11 mouse cellular contexts compared by ENCODE assay signal in genomic region chr12:85532221-85532612, GRCm38 (mm10). TPM values are rescaled to one million over a fixed set of nuclear protein-coding genes. Genes with fewer than 3 reads are reported as not detected.
DNase-seq lines count a peak whose midpoint lies in the region; ATAC-seq and TF ChIP-seq lines count a peak whose summit lies in the region.
"Had no signal": no experiment of that assay in that cellular context is flagged by ENCODE, and none has a peak within 500 bp of the region (broad histone marks: within the 10 kb centered on the region; RNA-seq: fewer than 3 reads in every experiment).

No protein-coding gene starts in this region.

- TF ChIP-seq RAD21 in CH12.LX (IDR thresholded peaks at IDR 0.05; ENCODE audit: low read depth, low read length) = no peak

- H3K36me3 ChIP-seq in embryonic facial prominence, embryonic 14.5 days (ENCODE audit: control insufficient read depth, insufficient read depth, low read length) = no peaks in the 10 kb centered on the region
- no peaks in the 10 kb centered on the region for H3K36me3 ChIP-seq in embryonic facial prominence, embryonic 10.5 days (replicated peaks)
- H3K36me3 ChIP-seq in kidney, postnatal 0 days (ENCODE audit: insufficient read depth, low read length) = no peaks in the 10 kb centered on the region
- H3K36me3 ChIP-seq in CH12.LX (replicated peaks in 1 of 2; ENCODE audit: control insufficient read depth in 1 of 2, insufficient read depth in 1 of 2, low read length in 1 of 2) = peaks cover 0 to 12% of the 10 kb centered on the region in 2 experiments
- H3K36me3 ChIP-seq in liver, postnatal 0 days (replicated peaks; ENCODE audit: insufficient read depth, low read length) = no peaks in the 10 kb centered on the region
- H3K36me3 ChIP-seq in midbrain, embryonic 16.5 days (ENCODE audit: control insufficient read depth, insufficient read depth, low read length) = no peaks in the 10 kb centered on the region
- H3K36me3 ChIP-seq: midbrain, embryonic 10.5 days had no signal

- H3K27ac ChIP-seq in embryonic facial prominence, embryonic 14.5 days (replicated peaks; ENCODE audit: low read depth, low read length) = 0 out of 2 replicates have a peak overlapping the region, but pooled peaks have one; percentile 11
- H3K27ac ChIP-seq in embryonic facial prominence, embryonic 10.5 days (replicated peaks) = no peak overlapping the region
- peak overlapping the region; percentile 55; the same call in 1 of the 2 replicates for H3K27ac ChIP-seq in kidney, postnatal 0 days
- peak overlapping the region; percentile 77; the same call in 1 of the 2 replicates for H3K27ac ChIP-seq in CH12.LX (ENCODE audit: insufficient read depth, low read depth)
- peak overlapping the region; percentile 78 for H3K27ac ChIP-seq in liver, postnatal 0 days (ENCODE audit: low read depth)
- no peak overlapping the region for H3K27ac ChIP-seq in midbrain, embryonic 16.5 days (ENCODE audit: low read length)
- H3K27ac ChIP-seq: left cerebral cortex, adult 2 months; midbrain, embryonic 10.5 days had no signal

- TF ChIP-seq EP300 in CH12.LX (IDR thresholded peaks at IDR 0.05; ENCODE audit: low read length) = no peak
- TF ChIP-seq EP300 in liver, postnatal 0 days (IDR thresholded peaks at IDR 0.05; ENCODE audit: low read depth) = no peak

- H3K4me1 ChIP-seq in embryonic facial prominence, embryonic 14.5 days (ENCODE audit: control insufficient read depth, insufficient read depth, low read length) = peaks cover 4% of the 10 kb centered on the region; the same call in 1 of the 2 replicates
- no peaks in the 10 kb centered on the region for H3K4me1 ChIP-seq in embryonic facial prominence, embryonic 10.5 days
- no peaks in the 10 kb centered on the region for H3K4me1 ChIP-seq in kidney, postnatal 0 days (replicated peaks; ENCODE audit: insufficient read depth, low read length)
- H3K4me1 ChIP-seq in CH12.LX (ENCODE audit: control insufficient read depth in 1 of 2, insufficient read depth in 2 of 2) = peaks cover 20 to 64% of the 10 kb centered on the region in 2 experiments
- peaks cover 15% of the 10 kb centered on the region for H3K4me1 ChIP-seq in liver, postnatal 0 days (ENCODE audit: insufficient read depth)
- H3K4me1 ChIP-seq in midbrain, embryonic 16.5 days (ENCODE audit: control insufficient read depth, insufficient read depth, low read length) = no peaks in the 10 kb centered on the region
- H3K4me1 ChIP-seq: midbrain, embryonic 10.5 days had no signal

- no peaks in the 10 kb centered on the region for H3K79me2 ChIP-seq in CH12.LX (replicated peaks; ENCODE audit: control insufficient read depth, extremely low read depth, insufficient read depth, poor library complexity, severe bottlenecking)

- no peaks in the 10 kb centered on the region for H3K9me3 ChIP-seq in embryonic facial prominence, embryonic 14.5 days (ENCODE audit: control insufficient read depth, low read length)
- H3K9me3 ChIP-seq in embryonic facial prominence, embryonic 10.5 days = no peaks in the 10 kb centered on the region
- H3K9me3 ChIP-seq in kidney, postnatal 0 days (replicated peaks; ENCODE audit: low read length) = no peaks in the 10 kb centered on the region
- H3K9me3 ChIP-seq in CH12.LX (replicated peaks; ENCODE audit: low read length) = peaks cover 8% of the 10 kb centered on the region
- no peaks in the 10 kb centered on the region for H3K9me3 ChIP-seq in liver, postnatal 0 days (ENCODE audit: low read length)
- H3K9me3 ChIP-seq in midbrain, embryonic 16.5 days (replicated peaks; ENCODE audit: control insufficient read depth, low read length, poor library complexity, severe bottlenecking) = no peaks in the 10 kb centered on the region
- H3K9me3 ChIP-seq: midbrain, embryonic 10.5 days had no signal

- no peaks in the 10 kb centered on the region for H3K27me3 ChIP-seq in embryonic facial prominence, embryonic 14.5 days (replicated peaks; ENCODE audit: control insufficient read depth, insufficient read depth, low read length)
- H3K27me3 ChIP-seq in embryonic facial prominence, embryonic 10.5 days (replicated peaks; ENCODE audit: low read depth, poor library complexity, severe bottlenecking) = no peaks in the 10 kb centered on the region
- no peaks in the 10 kb centered on the region for H3K27me3 ChIP-seq in kidney, postnatal 0 days (ENCODE audit: insufficient read depth, low read length)
- no peaks in the 10 kb centered on the region for H3K27me3 ChIP-seq in CH12.LX (replicated peaks)
- no peaks in the 10 kb centered on the region for H3K27me3 ChIP-seq in liver, postnatal 0 days (ENCODE audit: insufficient read depth, low read length)
- no peaks in the 10 kb centered on the region for H3K27me3 ChIP-seq in midbrain, embryonic 16.5 days (ENCODE audit: control insufficient read depth, insufficient read depth, low read depth, low read length)

- no peak overlapping the region for H3K9ac ChIP-seq in embryonic facial prominence, embryonic 14.5 days (ENCODE audit: low read depth, low read length)
- H3K9ac ChIP-seq in kidney, postnatal 0 days (ENCODE audit: low read depth, low read length) = no peak overlapping the region
- H3K9ac ChIP-seq in CH12.LX (ENCODE audit: insufficient read depth, low read depth) = no peak overlapping the region
- no peak overlapping the region for H3K9ac ChIP-seq in liver, postnatal 0 days (replicated peaks)
- no peak overlapping the region for H3K9ac ChIP-seq in midbrain, embryonic 16.5 days (ENCODE audit: low read depth, low read length)

- TF ChIP-seq CTCF in kidney, postnatal 0 days (IDR thresholded peaks at IDR 0.05; ENCODE audit: low read depth) = no peak
- no peak for TF ChIP-seq CTCF in CH12.LX (conservative IDR thresholded peaks at IDR 0.05 in 1 of 2, IDR thresholded peaks at IDR 0.05 in 1 of 2; ENCODE audit: low read depth in 2 of 2, low read length in 2 of 2)
- TF ChIP-seq CTCF in liver, postnatal 0 days (IDR thresholded peaks at IDR 0.05; ENCODE audit: low read depth) = no peak

- ATAC-seq in embryonic facial prominence, embryonic 14.5 days (ENCODE audit: low read depth) = no peak
- no peak for ATAC-seq in kidney, postnatal 0 days (replicated peaks; ENCODE audit: low FRiP score, low read depth)
- ATAC-seq in liver, postnatal 0 days = peak; percentile 21; the same call in 1 of the 2 replicates
- ATAC-seq in midbrain, embryonic 16.5 days = no peak

- in situ Hi-C loops in CH12.LX (cut with MboI; ENCODE audit: low pct_ligation_motif_present, low pct_unique_long_range_greater_than_20kb, low sequenced_read_pairs) = loop anchor here (5.0 kb wide), 1 partner anchor 35 kb away; no protein-coding TSS in a partner anchor

- H3K4me3 ChIP-seq in embryonic facial prominence, embryonic 14.5 days (ENCODE audit: low read depth, low read length) = no peak overlapping the region
- no peak overlapping the region for H3K4me3 ChIP-seq in embryonic facial prominence, embryonic 10.5 days
- no peak overlapping the region for H3K4me3 ChIP-seq in kidney, postnatal 0 days (replicated peaks; ENCODE audit: low read depth, low read length)
- no peak overlapping the region for H3K4me3 ChIP-seq in CH12.LX (replicated peaks in 1 of 3; ENCODE audit: low read depth in 2 of 3, low read length in 2 of 3, poor library complexity in 1 of 3)
- H3K4me3 ChIP-seq in liver, postnatal 0 days (ENCODE audit: low read depth, low read length) = no peak overlapping the region
- H3K4me3 ChIP-seq in midbrain, embryonic 16.5 days (ENCODE audit: low read depth, low read length) = no peak overlapping the region
- H3K4me3 ChIP-seq: left cerebral cortex, adult 2 months; midbrain, embryonic 10.5 days had no signal

- DNase-seq in embryonic facial prominence, embryonic 14.5 days (ENCODE audit: low spot score) = no peak
- no peak for DNase-seq in embryonic facial prominence, embryonic 10.5 days (ENCODE audit: low spot score)
- no peak for DNase-seq in kidney, postnatal 0 days (ENCODE audit: low spot score)
- no peak for DNase-seq in kidney, adult 9 months
- no peak for DNase-seq in CH12.LX (ENCODE audit: extremely low read depth)
- no peak for DNase-seq in liver, postnatal 0 days
- no peak for DNase-seq in layer of hippocampus, postnatal 25 days (ENCODE audit: extremely low spot score in 1 of 2, low spot score in 1 of 2)
- DNase-seq: right cerebral cortex, postnatal 4 days had no signal

- dilution Hi-C loops in CH12.LX (cut with MboI; ENCODE audit: extremely low pct_ligation_motif_present, extremely low pct_unique_long_range_greater_than_20kb, low sequenced_read_pairs) = no loop called here

- TF ChIP-seq POLR2A in CH12.LX (IDR thresholded peaks at IDR 0.05; ENCODE audit: low read depth, low read length) = no peak

- 81% methylated on average over 3 of the region's 3 CpGs for WGBS in embryonic facial prominence, embryonic 14.5 days
- 94% methylated on average over 3 of the region's 3 CpGs for WGBS in embryonic facial prominence, embryonic 10.5 days
- 70% methylated on average over 3 of the region's 3 CpGs for WGBS in kidney, postnatal 0 days
- WGBS in liver, postnatal 0 days (ENCODE audit: insufficient replicate concordance) = 54% methylated on average over 3 of the region's 3 CpGs
- WGBS in midbrain, embryonic 16.5 days = 89% methylated on average over 3 of the region's 3 CpGs

- H3K4me2 ChIP-seq in embryonic facial prominence, embryonic 14.5 days (ENCODE audit: low read depth, low read length) = no peak overlapping the region
- H3K4me2 ChIP-seq in kidney, postnatal 0 days (ENCODE audit: low read length) = no peak overlapping the region
- no peak overlapping the region for H3K4me2 ChIP-seq in CH12.LX (ENCODE audit: insufficient read depth, low read depth, poor library complexity, severe bottlenecking)
- H3K4me2 ChIP-seq in liver, postnatal 0 days (ENCODE audit: low read depth, low read length) = no peak overlapping the region
- H3K4me2 ChIP-seq in midbrain, embryonic 16.5 days (ENCODE audit: low read length) = no peak overlapping the region

TF ChIP-seq in CH12.LX, 34 proteins besides CTCF, POLR2A, EP300 and RAD21 (continues in another document):
- TF ChIP-seq NELFE (IDR thresholded peaks at IDR 0.05; ENCODE audit: low read depth, low read length) (no peak), MEF2A (IDR thresholded peaks at IDR 0.05; ENCODE audit: borderline replicate concordance, low read depth, low read length) (no peak), ZKSCAN1 (IDR thresholded peaks at IDR 0.05; ENCODE audit: borderline replicate concordance, low read depth, low read length) (no peak), ELF1 (IDR thresholded peaks at IDR 0.05; ENCODE audit: low read depth, low read length) (no peak), CHD1 (IDR thresholded peaks at IDR 0.05; ENCODE audit: low read depth, low read length) (no peak)

RNA-seq across cellular contexts. Expression of gene Fos, which starts 58.5 kb away (rescaled TPM):
- 11.2 and 12.6 TPM in 2 replicates for polyA plus RNA-seq in embryonic facial prominence, embryonic 14.5 days (2014; fragmentation: Nextera tagmentation; extraction: Ambion mirVana)
- 1.4 and 1.8 TPM in 2 replicates for polyA plus RNA-seq in embryonic facial prominence, embryonic 10.5 days (2016; fragmentation: Nextera tagmentation; extraction: Ambion mirVana)
- polyA plus RNA-seq in kidney, postnatal 0 days (2015; fragmentation: Nextera tagmentation; extraction: Ambion mirVana) = 3.5 and 3.9 TPM in 2 replicates
- total RNA-seq in CH12.LX (2012; rRNA removed) = 0.17 and 0.21 TPM in 2 replicates
- total RNA-seq in CH12.LX (2014; rRNA removed) = 0.20 and 0.76 TPM in 2 replicates
- 0.11 and 0.26 TPM in 2 replicates for polyA plus RNA-seq in CH12.LX (2012; ENCODE audit: insufficient read length, low read depth)
- 1.3 and 1.6 TPM in 2 replicates for polyA plus RNA-seq in liver, postnatal 0 days (2015; fragmentation: Nextera tagmentation; extraction: Ambion mirVana)
- 10 to 100 TPM; 10.7 to 13.9 TPM for total RNA-seq in layer of hippocampus, postnatal 25 days (2021)
- 1.8 TPM in 2 replicates for polyA plus RNA-seq in midbrain, embryonic 16.5 days (2015; fragmentation: Nextera tagmentation; extraction: Ambion mirVana)

Comparison
In these comparisons a context has a peak if more than half of its experiments do, and no peak if none do; other contexts are left out.
1. H3K27ac ChIP-seq: peak in embryonic facial prominence, embryonic 14.5 days (single experiment), kidney, postnatal 0 days (single experiment), CH12.LX (single experiment) and liver, postnatal 0 days (single experiment); none in embryonic facial prominence, embryonic 10.5 days (single experiment) and midbrain, embryonic 16.5 days (single experiment).